Mouse (Mus musculus) heart, embryonic 12.5 days (tissue): Measurements from ENCODE around the gene Actl11. TPM values are rescaled to one million over a fixed set of nuclear protein-coding genes. Genes with fewer than 3 reads are reported as not detected.

ENCODE experiments used
- ATAC-seq: fragments of 200-750 bp; cut with Nextera tagmentation; 2 replicates; pipeline ENCODE4 v1.8.0; 2017; ENCODE audit warnings: moderate TSS enrichment, moderate library complexity; ENCODE audit not compliant: insufficient number of reproducible peaks, low FRiP score
- H3K27ac ChIP-seq: fragments of 300-500 bp; sonication (generic); 2 replicates; pipeline ENCODE4 v1.5.1; 2016; ENCODE audit warnings: mild to moderate bottlenecking, moderate library complexity; ENCODE audit not compliant: poor library complexity, severe bottlenecking
- H3K27me3 ChIP-seq: fragments of 300-500 bp; sonication (generic); replicated peaks from 2 replicates; pipeline ENCODE4 v1.6.1; 2016; ENCODE audit warnings: mild to moderate bottlenecking, moderate library complexity
- H3K36me3 ChIP-seq: fragments of 300-500 bp; sonication (generic); 2 replicates; pipeline ENCODE4 v1.6.1; 2016; ENCODE audit warnings: mild to moderate bottlenecking, moderate library complexity
- H3K4me1 ChIP-seq: fragments of 300-500 bp; sonication (generic); replicated peaks from 2 replicates; pipeline ENCODE4 v1.6.1; 2016; ENCODE audit warnings: mild to moderate bottlenecking
- H3K4me2 ChIP-seq: fragments of 300-500 bp; sonication (generic); 2 replicates; pipeline ENCODE4 v1.6.1; 2016; ENCODE audit warnings: mild to moderate bottlenecking, moderate library complexity
- H3K4me3 ChIP-seq: fragments of 300-500 bp; sonication (generic); 2 replicates; pipeline ENCODE4 v1.5.1; 2016; ENCODE audit warnings: mild to moderate bottlenecking
- H3K9ac ChIP-seq: fragments of 300-500 bp; sonication (generic); 2 replicates; pipeline ENCODE4 v1.6.1; 2016; ENCODE audit warnings: mild to moderate bottlenecking, moderate library complexity
- H3K9me3 ChIP-seq: fragments of 300-500 bp; sonication (generic); replicated peaks from 2 replicates; pipeline ENCODE4 v1.6.1; 2016; ENCODE audit warnings: mild to moderate bottlenecking, moderate library complexity
- WGBS: fragments of 180-500 bp; shearing (Covaris S2); methylation state at CpG from one replicate; pipeline ENCODE4 v1.1.7; 2016; 5-methylcytosine and 5-hydroxymethylcytosine counted together
- polyA plus RNA-seq: library from polyadenylated mRNA; unstranded; fragments of >200 nt; fragmentation: Nextera tagmentation; extraction: Ambion mirVana; gene quantifications from 2 replicates; pipeline ENCODE4 v1.2.1, GENCODE M21; 2016

Actl11 gene
- polyA plus RNA-seq = not detected in 2 replicates

DNA sequence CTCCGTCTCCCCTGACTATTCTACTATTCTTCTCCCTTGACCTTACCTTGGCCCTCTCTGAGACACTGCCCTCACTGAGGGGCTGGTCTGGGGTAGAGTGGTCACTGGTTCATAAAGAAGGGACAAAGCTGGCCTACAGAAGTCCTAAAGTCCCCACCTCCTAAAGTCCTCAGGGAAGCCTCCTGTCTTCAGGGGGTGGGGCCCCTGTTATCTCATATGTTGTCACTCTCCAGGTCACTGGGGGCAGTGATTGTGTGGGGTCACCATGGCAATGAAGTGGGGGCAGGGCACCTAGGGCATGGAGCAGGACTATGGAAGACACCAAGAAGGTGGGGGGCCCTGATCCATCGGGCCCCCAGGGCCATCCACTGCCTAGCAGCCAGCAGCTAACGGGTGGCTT lies at the start of gene Actl11:
TSS of gene Actl11 (plus strand) at position 301 of the 400 bp plus-strand sequence.
- no peaks in the 10 kb centered on the region for H3K36me3 ChIP-seq
- peaks cover 49% of the 10 kb centered on the region for H3K4me1 ChIP-seq
- H3K27ac ChIP-seq = no peak within 1 kb of the TSS
- H3K4me2 ChIP-seq = no peak within 1 kb of the TSS
- ATAC-seq = no peak
- WGBS = 64% methylated on average over 3 of the region's 3 CpGs
- H3K27me3 ChIP-seq = 0 out of 2 replicates have a peak, but pooled peaks cover 5% of the 10 kb centered on the region
- H3K4me3 ChIP-seq = no peak within 1 kb of the TSS
- no peaks in the 10 kb centered on the region for H3K9me3 ChIP-seq
- no peak within 1 kb of the TSS for H3K9ac ChIP-seq

DNA sequence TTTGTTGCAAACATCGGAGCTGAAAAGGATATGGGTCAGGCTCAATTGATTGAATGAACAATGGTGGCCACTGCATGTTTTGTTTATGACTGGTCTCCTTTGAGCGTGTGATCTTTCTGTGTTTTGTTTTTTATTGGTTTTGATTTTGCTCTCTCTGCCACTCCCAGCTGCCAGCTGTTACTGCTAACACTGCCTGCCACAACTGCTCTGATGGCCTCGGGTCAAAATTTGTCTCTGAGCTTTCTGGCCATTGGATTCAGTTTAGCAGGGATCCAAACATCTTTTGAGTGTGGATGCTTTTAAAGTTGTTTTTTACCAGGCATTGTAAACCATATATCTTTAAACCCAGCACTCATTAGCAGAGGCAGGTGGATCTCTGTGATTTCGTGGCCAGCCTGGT lies 47.9 kb upstream of the Actl11 start:
- no peak overlapping the region for H3K4me3 ChIP-seq
- no peaks in the 10 kb centered on the region for H3K36me3 ChIP-seq
- H3K27me3 ChIP-seq = peaks cover 4% of the 10 kb centered on the region; the same call in 1 of the 2 replicates
- no peaks in the 10 kb centered on the region for H3K9me3 ChIP-seq
- H3K9ac ChIP-seq = no peak overlapping the region
- no peak for ATAC-seq
- 73% methylated on average over 4 of the region's 4 CpGs for WGBS
- H3K27ac ChIP-seq = no peak overlapping the region
- H3K4me1 ChIP-seq = no peaks in the 10 kb centered on the region
- no peak overlapping the region for H3K4me2 ChIP-seq

DNA sequence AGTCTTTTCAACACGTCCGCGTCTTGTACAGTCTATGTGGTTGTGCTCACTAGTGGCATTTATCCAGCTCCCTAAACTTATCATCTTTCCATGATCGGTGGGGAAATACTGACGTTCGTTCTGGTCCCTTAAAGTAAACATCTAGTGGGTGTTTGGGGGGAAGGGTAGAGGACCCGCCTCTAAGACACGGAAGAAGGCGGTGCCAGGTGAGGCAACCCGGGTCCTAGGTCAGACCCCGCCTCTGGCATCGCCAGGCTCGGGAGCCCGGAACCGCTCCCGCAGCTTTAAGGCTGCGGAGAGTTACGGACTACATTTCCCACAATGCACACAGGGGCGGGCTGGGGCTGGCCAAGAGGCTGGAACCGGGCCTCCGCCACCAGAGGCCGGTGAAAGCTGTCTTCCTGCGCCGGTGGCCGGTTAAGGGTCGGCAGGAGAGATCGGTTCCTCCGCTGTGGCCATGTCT lies 40.4 kb upstream of the Actl11 start, which contains the start of gene Mon1a:
TSS of gene Mon1a (plus strand) at position 348 of the 463 bp plus-strand sequence.
- peak within 1 kb of the TSS; percentile 90 for H3K4me2 ChIP-seq
- peak within 1 kb of the TSS; percentile 86 for H3K4me3 ChIP-seq
- peak within 1 kb of the TSS; percentile 60; the same call in 1 of the 2 replicates for H3K27ac ChIP-seq
- peaks cover 18% of the 10 kb centered on the region for H3K4me1 ChIP-seq
- no peaks in the 10 kb centered on the region for H3K36me3 ChIP-seq
- peak; percentile 98 for ATAC-seq
- H3K9me3 ChIP-seq = no peaks in the 10 kb centered on the region
- WGBS = under 1% methylated on average over 28 of the region's 28 CpGs
- peaks cover 6% of the 10 kb centered on the region; the same call in 1 of the 2 replicates for H3K27me3 ChIP-seq
- peak within 1 kb of the TSS; percentile 85 for H3K9ac ChIP-seq

DNA sequence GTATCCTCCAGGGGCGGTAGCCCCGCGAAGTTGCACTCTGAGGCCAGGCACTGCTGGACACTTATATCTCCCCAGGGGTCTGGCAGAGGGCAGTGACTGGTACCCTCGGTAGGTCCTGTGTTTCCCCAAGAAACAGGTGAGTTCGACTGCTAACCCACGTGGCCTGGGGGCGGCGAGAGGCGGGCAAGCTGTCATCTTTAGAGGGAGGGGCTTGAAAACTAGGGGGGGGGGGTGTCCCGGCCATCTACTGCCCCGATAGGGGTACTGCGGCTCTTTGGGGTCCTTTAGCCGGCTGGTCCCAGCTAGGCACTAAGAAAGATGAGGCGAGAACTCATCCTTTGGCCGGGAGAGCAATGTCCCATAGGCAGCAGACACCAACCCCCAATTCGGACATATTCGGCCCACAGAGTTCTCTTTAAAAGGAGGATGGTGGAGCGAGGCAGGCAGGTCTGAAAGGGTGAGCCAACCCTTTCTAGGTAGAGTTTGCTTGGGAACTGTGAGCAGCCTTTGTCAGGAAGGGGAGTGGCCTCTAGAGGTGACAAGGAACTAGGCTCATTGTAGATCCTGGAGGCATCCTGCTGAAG lies 39.9 kb upstream of the Actl11 start:
- Histone ChIP-seq H3K4me1 (peaks cover 18% of the 10 kb centered on the region), H3K27ac (peak overlapping the region; percentile 60; the same call in 1 of the 2 replicates), H3K9ac (peak overlapping the region; percentile 85), H3K4me3 (peak overlapping the region; percentile 86), H3K4me2 (peak overlapping the region; percentile 90), H3K9me3 (no peaks in the 10 kb centered on the region), H3K27me3 (peaks cover 6% of the 10 kb centered on the region; the same call in 1 of the 2 replicates), H3K36me3 (no peaks in the 10 kb centered on the region)
- WGBS = 2% methylated on average over 18 of the region's 18 CpGs
- peak; percentile 69 for ATAC-seq

DNA sequence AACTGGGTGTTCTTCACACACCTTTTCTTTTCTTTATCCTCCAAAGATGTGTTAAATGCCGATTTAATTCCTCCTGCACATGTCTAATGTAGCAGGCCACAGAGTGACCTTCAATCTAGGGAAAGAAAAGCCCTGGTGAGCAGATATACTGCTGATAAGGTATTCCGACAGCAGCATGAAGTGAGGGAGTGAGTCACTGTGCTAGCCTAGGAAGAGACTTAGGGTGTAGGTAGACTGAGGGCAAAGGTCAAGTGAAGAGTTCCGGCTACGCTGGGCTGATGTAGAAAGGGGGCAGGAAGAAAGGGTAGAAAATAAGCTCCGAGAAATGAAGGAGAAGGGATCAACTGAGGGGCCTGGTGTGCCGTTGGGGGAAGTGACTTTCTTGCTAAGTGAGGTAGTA lies 38.0 kb upstream of the Actl11 start:
- no peak for ATAC-seq
- H3K4me2 ChIP-seq = no peak overlapping the region
- 73% methylated on average over 6 of the region's 6 CpGs for WGBS
- peaks cover 18% of the 10 kb centered on the region for H3K4me1 ChIP-seq
- no peak overlapping the region for H3K9ac ChIP-seq
- no peaks in the 10 kb centered on the region for H3K9me3 ChIP-seq
- H3K27me3 ChIP-seq = peaks cover 6% of the 10 kb centered on the region; the same call in 1 of the 2 replicates
- no peaks in the 10 kb centered on the region for H3K36me3 ChIP-seq
- no peak overlapping the region for H3K27ac ChIP-seq
- no peak overlapping the region for H3K4me3 ChIP-seq

DNA sequence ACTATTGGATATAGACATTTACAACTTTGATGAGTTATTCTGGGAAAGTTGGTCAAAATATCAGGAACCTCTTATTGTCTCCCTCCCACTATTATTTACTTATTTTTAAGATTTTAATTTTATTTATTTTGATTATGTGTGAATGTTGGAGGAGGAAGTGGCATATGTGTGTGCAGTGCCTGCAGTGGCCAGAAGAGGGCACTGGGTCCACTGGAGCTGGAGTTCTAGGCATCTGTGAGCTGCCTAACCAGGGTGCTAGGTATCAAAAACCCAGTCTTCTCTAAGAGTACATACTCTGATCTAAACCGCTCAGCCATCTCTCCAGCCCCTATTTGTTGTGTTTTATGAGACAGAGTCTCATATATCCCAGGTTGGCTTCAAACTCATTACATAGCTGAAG lies 37.2 kb upstream of the Actl11 start:
- no peak for ATAC-seq
- Histone ChIP-seq H3K4me2 (no peak overlapping the region), H3K27me3 (peaks cover 4% of the 10 kb centered on the region; the same call in 1 of the 2 replicates), H3K27ac (no peak overlapping the region), H3K36me3 (peaks cover 4% of the 10 kb centered on the region; the same call in 1 of the 2 replicates), H3K9me3 (no peaks in the 10 kb centered on the region), H3K4me3 (no peak overlapping the region), H3K4me1 (peaks cover 18% of the 10 kb centered on the region), H3K9ac (no peak overlapping the region)
- WGBS = 97% methylated on average over 1 of the region's 1 CpGs

DNA sequence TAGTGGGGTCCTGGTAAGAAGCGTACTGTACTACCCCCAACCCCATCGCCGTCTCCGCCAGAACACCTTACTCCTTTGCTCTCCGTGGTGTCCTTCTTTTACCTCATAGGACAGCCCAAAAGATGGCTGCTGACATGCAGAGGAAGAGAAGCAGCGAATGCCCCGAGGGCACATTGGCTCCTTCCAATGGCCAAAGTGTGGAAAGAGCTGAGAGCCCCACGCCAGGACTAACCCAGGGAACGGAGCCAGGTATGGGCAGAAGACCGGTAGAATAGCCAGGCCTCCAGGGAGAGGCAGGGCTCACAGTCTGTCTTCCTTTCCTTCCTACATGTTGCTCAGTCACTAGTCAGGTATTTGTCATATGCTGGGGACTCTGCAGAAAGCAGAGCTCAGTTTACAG lies 29.7 kb upstream of the Actl11 start:
- WGBS = 83% methylated on average over 10 of the region's 10 CpGs
- no peak overlapping the region for H3K27ac ChIP-seq
- ATAC-seq = no peak
- peaks cover 6% of the 10 kb centered on the region for H3K4me1 ChIP-seq
- no peaks in the 10 kb centered on the region for H3K9me3 ChIP-seq
- no peak overlapping the region for H3K4me2 ChIP-seq
- no peak overlapping the region for H3K4me3 ChIP-seq
- peaks cover 22% of the 10 kb centered on the region; the same call in 1 of the 2 replicates for H3K36me3 ChIP-seq
- H3K27me3 ChIP-seq = peaks cover 38% of the 10 kb centered on the region
- no peak overlapping the region for H3K9ac ChIP-seq

DNA sequence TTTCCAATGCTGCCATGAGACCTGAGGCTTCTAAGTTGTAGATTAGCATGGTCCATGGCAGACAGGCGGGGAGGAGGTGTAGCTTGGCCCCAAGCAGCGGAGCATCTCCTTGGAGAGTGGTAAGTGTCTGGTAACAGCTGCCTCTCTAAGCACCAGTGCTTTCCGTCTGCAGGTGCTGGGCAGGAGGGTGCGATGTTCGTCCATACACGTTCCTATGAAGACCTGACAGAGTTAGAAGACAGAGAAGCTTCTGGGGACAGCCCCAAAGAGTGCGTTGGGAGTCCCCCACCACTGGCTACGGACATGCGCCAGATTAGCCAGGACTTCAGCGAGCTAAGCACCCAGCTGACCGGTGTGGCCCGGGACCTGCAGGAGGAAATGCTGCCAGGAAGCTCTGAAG lies 28.4 kb upstream of the Actl11 start:
- H3K36me3 ChIP-seq = peaks cover 22% of the 10 kb centered on the region; the same call in 1 of the 2 replicates
- no peak overlapping the region for H3K4me2 ChIP-seq
- H3K4me3 ChIP-seq = no peak overlapping the region
- whole genome bisulfite sequencing = 73% methylated on average over 12 of the region's 12 CpGs
- H3K27ac ChIP-seq = no peak overlapping the region
- no peaks in the 10 kb centered on the region for H3K9me3 ChIP-seq
- no peak overlapping the region for H3K9ac ChIP-seq
- no peak for ATAC-seq
- H3K4me1 ChIP-seq = peaks cover 7% of the 10 kb centered on the region
- peaks cover 42% of the 10 kb centered on the region for H3K27me3 ChIP-seq

DNA sequence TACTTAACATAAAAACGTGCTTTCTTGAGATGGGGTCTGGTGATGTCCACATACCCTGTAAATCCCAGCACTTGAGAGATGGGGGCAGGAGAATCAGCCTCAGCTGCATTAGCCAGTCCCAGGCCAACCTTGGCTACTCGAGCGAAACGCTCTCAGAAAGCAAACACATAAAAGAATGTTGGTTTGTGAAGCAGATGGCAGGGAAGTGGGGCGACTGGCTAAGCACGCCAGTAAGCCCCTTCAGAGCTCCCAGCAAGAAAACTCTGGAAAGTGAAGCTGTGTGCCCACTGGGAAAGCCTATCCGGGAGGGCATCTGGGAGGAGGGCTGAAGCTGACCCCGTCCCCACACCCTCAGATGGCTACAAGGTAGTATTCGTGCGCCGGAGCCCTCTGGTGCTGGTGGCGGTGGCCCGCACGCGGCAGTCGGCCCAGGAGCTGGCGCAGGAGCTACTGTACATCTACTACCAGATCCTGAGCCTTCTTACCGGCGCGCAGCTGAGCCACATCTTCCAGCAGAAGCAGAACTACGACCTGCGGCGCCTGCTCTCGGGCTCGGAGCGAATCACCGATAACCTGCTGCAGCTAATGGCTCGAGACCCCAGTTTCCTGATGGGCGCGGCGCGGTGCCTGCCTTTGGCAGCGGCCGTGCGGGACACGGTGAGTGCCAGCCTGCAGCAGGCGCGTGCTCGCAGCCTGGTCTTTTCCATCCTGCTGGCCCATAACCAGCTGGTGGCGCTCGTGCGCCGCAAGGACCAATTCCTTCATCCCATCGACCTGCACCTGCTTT lies 27.2 kb upstream of the Actl11 start:
- Histone ChIP-seq H3K27ac (no peak overlapping the region), H3K27me3 (peaks cover 42% of the 10 kb centered on the region), H3K4me2 (peak overlapping the region; percentile 76), H3K4me1 (peaks cover 12% of the 10 kb centered on the region), H3K36me3 (peaks cover 18% of the 10 kb centered on the region; the same call in 1 of the 2 replicates), H3K9ac (peak overlapping the region; percentile 66), H3K9me3 (no peaks in the 10 kb centered on the region), H3K4me3 (peak overlapping the region; percentile 41)
- ATAC-seq = no peak
- WGBS = 6% methylated on average over 44 of the region's 44 CpGs

DNA sequence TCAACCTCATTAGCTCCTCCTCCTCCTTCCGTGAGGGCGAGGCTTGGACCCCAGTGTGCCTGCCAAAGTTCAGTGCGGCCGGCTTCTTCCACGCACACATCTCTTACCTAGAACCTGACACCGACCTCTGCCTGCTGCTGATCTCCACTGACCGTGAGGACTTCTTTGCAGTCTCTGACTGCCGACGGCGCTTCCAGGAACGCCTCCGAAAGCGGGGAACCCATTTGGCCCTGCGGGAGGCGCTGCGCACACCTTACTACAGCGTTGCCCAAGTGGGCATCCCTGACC lies 26.7 kb upstream of the Actl11 start:
- WGBS = 27% methylated on average over 17 of the region's 17 CpGs
- Histone ChIP-seq H3K36me3 (peaks cover 16% of the 10 kb centered on the region; the same call in 1 of the 2 replicates), H3K4me2 (peak overlapping the region; percentile 76), H3K27me3 (peaks cover 42% of the 10 kb centered on the region), H3K4me3 (peak overlapping the region; percentile 41), H3K27ac (no peak overlapping the region), H3K4me1 (peaks cover 17% of the 10 kb centered on the region), H3K9ac (peak overlapping the region; percentile 66; the same call in 1 of the 2 replicates), H3K9me3 (no peaks in the 10 kb centered on the region)
- no peak for ATAC-seq

DNA sequence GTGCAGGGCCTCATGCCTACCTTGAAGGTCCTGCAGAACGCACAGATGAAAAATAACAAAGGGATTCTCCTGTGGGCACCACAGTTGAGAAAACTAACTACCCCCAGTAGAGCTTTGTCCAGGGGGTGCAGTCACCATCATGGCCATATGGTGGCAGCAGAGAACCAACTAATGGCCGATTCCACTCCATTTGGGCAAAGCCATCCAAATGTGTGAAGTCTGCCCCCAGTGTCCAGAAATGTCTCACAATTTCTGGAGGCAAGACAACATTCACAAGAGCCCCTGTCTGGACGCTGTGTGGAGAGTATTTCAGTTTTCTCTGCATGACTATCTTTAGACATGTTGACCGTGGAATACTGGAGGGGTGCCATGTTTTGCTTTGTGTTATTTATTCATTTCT lies 23.5 kb upstream of the Actl11 start:
- Histone ChIP-seq H3K36me3 (peaks cover 16% of the 10 kb centered on the region; the same call in 1 of the 2 replicates), H3K27me3 (peaks cover 36% of the 10 kb centered on the region), H3K27ac (no peak overlapping the region), H3K4me3 (no peak overlapping the region), H3K4me2 (no peak overlapping the region), H3K9me3 (no peaks in the 10 kb centered on the region), H3K9ac (no peak overlapping the region), H3K4me1 (peaks cover 47% of the 10 kb centered on the region)
- 5% methylated on average over 4 of the region's 4 CpGs for WGBS
- peak; percentile 22; the same call in 1 of the 2 replicates for ATAC-seq
